25 mouse cellular contexts compared by ENCODE assay signal in the genomic region with DNA sequence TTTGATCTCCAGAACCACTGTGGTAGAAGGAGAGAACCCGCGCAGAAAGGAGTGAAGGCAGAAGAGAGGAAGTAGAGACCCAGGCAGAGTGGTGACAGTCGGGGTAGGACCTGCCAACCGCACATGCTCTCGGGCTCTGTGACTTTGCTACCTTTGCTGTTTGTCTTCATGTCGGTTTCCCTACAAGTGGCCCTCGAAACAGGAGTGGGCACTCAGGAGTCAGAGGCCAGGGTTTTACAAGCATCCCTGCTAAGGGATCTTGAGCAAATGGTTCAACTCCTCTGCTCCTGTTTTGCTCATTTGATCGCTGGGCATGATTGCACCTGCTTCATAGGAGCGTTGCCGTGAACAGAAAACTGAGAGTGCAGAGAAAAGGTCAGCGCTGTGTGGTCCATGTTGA.
"Had no signal": no experiment of that assay in that cellular context is flagged by ENCODE, and none has a peak within 500 bp of the region (broad histone marks: within the 10 kb centered on the region; RNA-seq: fewer than 3 reads in every experiment).

No protein-coding gene starts in this region.

- H3K36me3 ChIP-seq: heart, embryonic 13.5 days; heart, embryonic 15.5 days; hindbrain, embryonic 13.5 days; hindbrain, embryonic 15.5 days; kidney, embryonic 15.5 days; limb, embryonic 10.5 days; limb, embryonic 12.5 days had no signal

- DNase-seq: gastrocnemius, postnatal 14 days; gastrocnemius, postnatal 36 days; heart, adult 11 months; heart, adult 2 months; heart, postnatal 14 days; heart, postnatal 36 days; kidney, adult 11 months; kidney, adult 2 months; kidney, adult 9 months; kidney, postnatal 14 days; kidney, postnatal 36 days; layer of hippocampus, adult 9-11 months; liver had no signal

- H3K4me1 ChIP-seq: heart, embryonic 13.5 days; heart, embryonic 15.5 days; kidney, embryonic 15.5 days; limb, embryonic 10.5 days; limb, embryonic 12.5 days had no signal

- H3K9me3 ChIP-seq: heart, embryonic 13.5 days; heart, embryonic 15.5 days; hindbrain, embryonic 13.5 days; hindbrain, embryonic 15.5 days; kidney, embryonic 15.5 days; limb, embryonic 10.5 days; limb, embryonic 12.5 days had no signal

- H3K27me3 ChIP-seq: heart, embryonic 15.5 days; hindbrain, embryonic 13.5 days; hindbrain, embryonic 15.5 days; kidney, embryonic 15.5 days; limb, embryonic 12.5 days had no signal

- ATAC-seq: intestine, embryonic 16.5 days had no signal

- H3K27ac ChIP-seq: heart, adult 2 months; heart, embryonic 13.5 days; heart, embryonic 15.5 days; hindbrain, embryonic 13.5 days; hindbrain, embryonic 15.5 days; hindbrain, postnatal 0 days; kidney, embryonic 15.5 days; kidney, postnatal 0 days; left cerebral cortex, adult 2 months; limb, embryonic 10.5 days; limb, embryonic 12.5 days had no signal

- H3K4me3 ChIP-seq: heart, adult 2 months; heart, embryonic 13.5 days; heart, embryonic 15.5 days; hindbrain, embryonic 13.5 days; hindbrain, embryonic 15.5 days; kidney, embryonic 15.5 days; left cerebral cortex, adult 2 months; limb, embryonic 10.5 days; limb, embryonic 12.5 days had no signal

- H3K4me2 ChIP-seq: heart, embryonic 11.5 days; heart, embryonic 13.5 days; heart, embryonic 15.5 days; hindbrain, embryonic 13.5 days; hindbrain, embryonic 15.5 days; kidney, embryonic 15.5 days; limb, embryonic 12.5 days had no signal

- H3K9ac ChIP-seq: heart, embryonic 13.5 days; heart, embryonic 15.5 days; hindbrain, embryonic 13.5 days; hindbrain, embryonic 15.5 days; kidney, embryonic 15.5 days; limb, embryonic 12.5 days had no signal
